Mouse (Mus musculus): ENCODE results near the gene Ctsw. TPM values are rescaled to one million over a fixed set of nuclear protein-coding genes. Genes with fewer than 3 reads are reported as not detected.

Gene Ctsw
- polyA plus RNA-seq, 1 experiment: 7.2 TPM

DNA sequence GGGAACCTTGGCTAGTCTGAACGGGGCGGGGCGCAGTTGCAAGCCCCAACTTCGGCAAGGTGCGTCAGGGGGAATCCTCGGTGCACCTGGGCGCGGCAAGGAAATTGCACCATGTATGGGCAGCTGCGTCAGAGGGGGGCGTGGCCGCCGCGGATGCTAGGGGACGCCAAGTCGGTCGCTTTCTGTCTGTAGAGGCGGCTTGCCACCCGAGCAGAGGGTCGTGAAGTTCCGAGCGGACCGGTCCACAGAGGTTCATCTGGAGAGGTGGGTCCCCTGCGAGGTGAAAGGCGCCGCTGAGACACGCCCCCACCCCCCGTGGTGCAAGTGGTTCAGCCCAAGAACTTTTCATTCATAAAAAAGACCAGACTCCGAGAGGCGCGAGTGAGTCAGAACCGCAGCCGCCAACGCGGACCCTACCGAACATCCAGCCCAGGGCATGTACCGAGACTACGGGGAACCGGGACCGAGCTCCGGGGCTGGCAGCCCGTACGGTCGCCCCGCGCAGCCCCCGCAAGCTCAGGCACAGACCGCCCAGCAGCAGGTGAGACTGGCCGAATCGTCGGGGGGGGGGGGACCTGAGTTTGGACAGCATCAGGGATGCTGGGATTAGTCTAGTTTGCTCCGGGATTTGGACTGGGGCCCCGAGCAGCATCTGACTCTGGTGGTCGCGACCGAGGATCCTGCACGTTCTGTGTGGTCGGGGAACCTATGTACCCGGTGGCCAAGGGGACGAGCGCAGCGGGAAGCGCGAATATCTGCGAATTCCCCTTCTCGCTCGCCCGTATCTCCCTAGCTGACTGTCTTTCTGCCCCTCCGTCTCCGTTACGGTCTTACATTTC, 20.6 kb downstream of the Ctsw start, which contains the start of gene Fosl1:
Gene Fosl1 (plus strand): TSS at position 33 of the 839 bp plus-strand sequence.
- peaks cover 48% of the 10 kb centered on the region for H3K79me2 ChIP-seq (ENCODE audit: control insufficient read depth, insufficient read depth)
- no peaks in the 10 kb centered on the region for H3K36me3 ChIP-seq (ENCODE audit: control insufficient read depth, insufficient read depth)
- peak within 1 kb of the TSS; percentile 89 for H3K4me3 ChIP-seq
- TF ChIP-seq POLR2AphosphoS2 (IDR thresholded peaks at IDR 0.05; ENCODE audit: insufficient read length, low read depth) (peak; percentile 52), REST (IDR thresholded peaks at IDR 0.05; ENCODE audit: insufficient read depth, insufficient read length) (no peak), MYOD1 (IDR thresholded peaks at IDR 0.05; ENCODE audit: control insufficient read depth in 1 of 3, insufficient read length in 2 of 3, low read depth in 2 of 3) (peak in 2 of 3 experiments; percentile 1 to 10), MAX (IDR thresholded peaks at IDR 0.05; ENCODE audit: low read depth) (no peak), E2F4 (IDR thresholded peaks at IDR 0.05; ENCODE audit: insufficient read depth) (no peak), MYOG (IDR thresholded peaks at IDR 0.05; ENCODE audit: control insufficient read depth in 1 of 3, insufficient read depth in 1 of 3, insufficient read length in 2 of 3, low read depth in 2 of 3) (peak in 1 of 3 experiments; percentile 23), POLR2A (IDR thresholded peaks at IDR 0.05; ENCODE audit: insufficient read length, low read depth) (peak; percentile 71), TCF12 (IDR thresholded peaks at IDR 0.05; ENCODE audit: insufficient read depth, poor library complexity, severe bottlenecking) (no peak), SRF (IDR thresholded peaks at IDR 0.05; ENCODE audit: control insufficient read depth, insufficient read length, low read depth) (peak; percentile 97), CEBPB (IDR thresholded peaks at IDR 0.05; ENCODE audit: insufficient read depth, poor library complexity, severe bottlenecking) (no peak), USF1 (IDR thresholded peaks at IDR 0.05; ENCODE audit: low read depth) (no peak), TCF3 (IDR thresholded peaks at IDR 0.05; ENCODE audit: insufficient read length, low read depth) (no peak)
- H3K27me3 ChIP-seq (ENCODE audit: control insufficient read depth, insufficient read depth, insufficient read length): no peaks in the 10 kb centered on the region
- peak within 1 kb of the TSS; percentile 86 for H3K4me2 ChIP-seq (ENCODE audit: low read depth)
- peak within 1 kb of the TSS; percentile 8 for H3ac ChIP-seq (ENCODE audit: control insufficient read depth, insufficient read length)

DNA sequence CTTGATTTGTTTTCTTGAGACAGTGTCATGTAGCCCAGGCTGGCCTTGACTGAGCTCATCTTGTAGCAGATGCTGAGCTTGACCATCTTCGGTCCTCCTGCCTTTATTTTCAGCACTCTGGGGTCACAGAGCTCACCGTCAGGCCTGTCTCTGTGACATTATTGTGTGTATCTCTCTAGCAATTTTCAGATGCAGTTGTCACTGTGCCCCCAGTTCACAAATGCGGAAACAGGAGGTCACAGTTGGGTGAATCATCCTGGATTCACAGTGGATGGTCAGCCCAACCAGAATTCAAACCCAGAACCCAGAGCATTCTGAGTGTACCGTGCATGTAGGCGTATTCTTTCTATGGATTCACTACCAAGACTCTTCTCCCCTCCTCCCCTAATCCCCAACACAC, 22.6 kb downstream of the Ctsw start:
- no peaks in the 10 kb centered on the region for H3K27me3 ChIP-seq (ENCODE audit: control insufficient read depth, insufficient read depth, insufficient read length)
- peaks cover 29% of the 10 kb centered on the region for H3K79me2 ChIP-seq (ENCODE audit: control insufficient read depth, insufficient read depth)
- no peak overlapping the region for H3ac ChIP-seq (ENCODE audit: control insufficient read depth, insufficient read length)
- H3K36me3 ChIP-seq (ENCODE audit: control insufficient read depth, insufficient read depth): no peaks in the 10 kb centered on the region
- H3K4me3 ChIP-seq: no peak overlapping the region
- H3K4me2 ChIP-seq (ENCODE audit: low read depth): peak overlapping the region; percentile 86
- TF ChIP-seq MYOD1 (IDR thresholded peaks at IDR 0.05; ENCODE audit: control insufficient read depth in 1 of 3, insufficient read length in 2 of 3, low read depth in 2 of 3) (peak in 2 of 3 experiments; percentile 62 to 63), E2F4 (IDR thresholded peaks at IDR 0.05; ENCODE audit: insufficient read depth) (no peak), MYOG (IDR thresholded peaks at IDR 0.05; ENCODE audit: control insufficient read depth in 1 of 3, insufficient read depth in 1 of 3, insufficient read length in 2 of 3, low read depth in 2 of 3) (peak in 1 of 3 experiments; percentile 47)

DNA sequence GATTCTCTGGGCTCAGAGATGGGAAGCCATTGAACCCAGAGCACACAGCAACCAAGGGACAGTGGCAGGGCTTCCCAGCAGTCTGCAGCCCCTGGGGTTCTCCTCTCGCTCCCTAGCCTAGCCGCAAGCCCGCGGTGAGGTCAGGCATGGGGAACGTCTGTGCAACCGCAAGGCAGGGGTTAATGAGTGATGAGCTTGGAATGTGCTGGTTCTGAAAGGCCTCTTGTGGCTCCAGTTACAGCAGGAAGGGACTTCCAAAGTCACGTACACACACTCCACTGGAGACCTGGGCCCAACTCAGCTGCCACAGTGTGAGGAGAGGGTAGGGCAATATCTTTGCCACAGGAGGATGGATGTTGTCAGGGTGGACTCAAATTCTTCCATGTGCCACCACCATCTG, 23.4 kb downstream of the Ctsw start:
- Histone ChIP-seq H3K4me3 (peak overlapping the region; percentile 1), H3ac (ENCODE audit: control insufficient read depth, insufficient read length) (no peak overlapping the region), H3K36me3 (ENCODE audit: control insufficient read depth, insufficient read depth) (no peaks in the 10 kb centered on the region), H3K4me2 (ENCODE audit: low read depth) (peak overlapping the region; percentile 86), H3K79me2 (ENCODE audit: control insufficient read depth, insufficient read depth) (peaks cover 21% of the 10 kb centered on the region), H3K27me3 (ENCODE audit: control insufficient read depth, insufficient read depth, insufficient read length) (no peaks in the 10 kb centered on the region)
- TF ChIP-seq MYOG (IDR thresholded peaks at IDR 0.05; ENCODE audit: control insufficient read depth in 1 of 3, insufficient read depth in 1 of 3, insufficient read length in 2 of 3, low read depth in 2 of 3) (peak in 1 of 3 experiments; percentile 49), TCF3 (IDR thresholded peaks at IDR 0.05; ENCODE audit: insufficient read length, low read depth) (no peak), POLR2A (IDR thresholded peaks at IDR 0.05; ENCODE audit: insufficient read length, low read depth) (no peak), MYOD1 (IDR thresholded peaks at IDR 0.05; ENCODE audit: control insufficient read depth in 1 of 3, insufficient read length in 2 of 3, low read depth in 2 of 3) (peak in 2 of 3 experiments; percentile 41 to 63), SRF (IDR thresholded peaks at IDR 0.05; ENCODE audit: control insufficient read depth, insufficient read length, low read depth) (no peak), CEBPB (IDR thresholded peaks at IDR 0.05; ENCODE audit: insufficient read depth, poor library complexity, severe bottlenecking) (no peak)

DNA sequence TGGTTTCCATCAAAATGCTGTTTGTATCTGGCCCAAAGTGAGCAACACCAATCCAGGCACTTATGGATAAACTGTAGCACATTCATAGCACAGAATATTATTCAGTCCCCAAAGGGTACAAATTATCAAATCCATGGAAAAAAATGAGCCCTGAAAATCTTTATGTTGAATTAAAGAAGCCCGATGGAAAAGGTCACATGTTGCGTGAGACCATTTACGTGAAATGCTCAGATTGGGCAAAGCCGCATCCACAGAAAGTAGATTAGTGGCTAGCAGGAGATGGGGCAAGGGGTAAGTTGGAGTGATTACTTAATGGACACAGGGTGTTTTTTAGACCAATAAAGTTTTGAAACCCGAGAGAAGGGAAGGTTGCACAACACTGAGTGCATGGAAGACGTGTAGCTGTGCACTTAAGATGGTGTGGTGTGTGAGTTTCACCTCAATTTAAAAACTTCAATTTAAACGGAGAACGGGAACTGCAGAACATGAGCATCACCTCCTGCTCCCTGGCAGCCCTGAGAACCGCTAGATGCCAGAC, 23.9 kb downstream of the Ctsw start:
- H3K4me2 ChIP-seq (ENCODE audit: low read depth): peak overlapping the region; percentile 86
- no peak overlapping the region for H3ac ChIP-seq (ENCODE audit: control insufficient read depth, insufficient read length)
- no peaks in the 10 kb centered on the region for H3K27me3 ChIP-seq (ENCODE audit: control insufficient read depth, insufficient read depth, insufficient read length)
- peak; percentile 88 for TF ChIP-seq CEBPB (IDR thresholded peaks at IDR 0.05; ENCODE audit: insufficient read depth, poor library complexity, severe bottlenecking)
- TF ChIP-seq POLR2A (IDR thresholded peaks at IDR 0.05; ENCODE audit: insufficient read length, low read depth): no peak
- peak; percentile 68 for TF ChIP-seq USF1 (IDR thresholded peaks at IDR 0.05; ENCODE audit: low read depth)
- no peak for TF ChIP-seq POLR2AphosphoS2 (IDR thresholded peaks at IDR 0.05; ENCODE audit: insufficient read length, low read depth)
- H3K36me3 ChIP-seq (ENCODE audit: control insufficient read depth, insufficient read depth): no peaks in the 10 kb centered on the region
- H3K79me2 ChIP-seq (ENCODE audit: control insufficient read depth, insufficient read depth): peaks cover 15% of the 10 kb centered on the region
- peak overlapping the region; percentile 1 for H3K4me3 ChIP-seq

DNA sequence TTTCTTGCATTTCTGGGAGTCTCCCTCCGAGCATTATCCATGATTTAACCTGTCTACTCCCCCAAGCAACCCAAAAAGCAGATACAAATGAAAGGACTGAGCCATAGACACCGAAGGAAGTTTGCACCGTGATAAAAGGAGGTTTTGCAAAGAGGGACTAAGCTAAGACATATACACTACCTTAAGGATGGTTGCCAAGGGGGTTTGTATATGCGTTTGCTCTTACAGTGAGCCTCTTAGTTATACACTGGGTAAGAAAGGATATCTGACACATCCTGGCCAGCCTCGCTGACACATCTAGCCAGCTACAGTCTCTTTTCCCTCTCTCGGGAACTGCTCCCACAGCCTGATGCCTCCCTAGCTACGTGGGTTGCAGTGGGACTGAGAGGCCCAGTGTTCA, 34.4 kb downstream of the Ctsw start:
- Histone ChIP-seq H3K79me2 (ENCODE audit: control insufficient read depth, insufficient read depth) (no peaks in the 10 kb centered on the region), H3K4me3 (peak overlapping the region; percentile 1), H3K27me3 (ENCODE audit: control insufficient read depth, insufficient read depth, insufficient read length) (no peaks in the 10 kb centered on the region), H3ac (ENCODE audit: control insufficient read depth, insufficient read length) (no peak overlapping the region), H3K4me2 (ENCODE audit: low read depth) (peak overlapping the region; percentile 88), H3K36me3 (ENCODE audit: control insufficient read depth, insufficient read depth) (no peaks in the 10 kb centered on the region)
- TF ChIP-seq CEBPB (IDR thresholded peaks at IDR 0.05; ENCODE audit: insufficient read depth, poor library complexity, severe bottlenecking) (no peak), POLR2AphosphoS2 (IDR thresholded peaks at IDR 0.05; ENCODE audit: insufficient read length, low read depth) (no peak), SRF (IDR thresholded peaks at IDR 0.05; ENCODE audit: control insufficient read depth, insufficient read length, low read depth) (no peak), POLR2A (IDR thresholded peaks at IDR 0.05; ENCODE audit: insufficient read length, low read depth) (no peak), REST (IDR thresholded peaks at IDR 0.05; ENCODE audit: insufficient read depth, insufficient read length) (no peak), USF1 (IDR thresholded peaks at IDR 0.05; ENCODE audit: low read depth) (no peak), MYOD1 (IDR thresholded peaks at IDR 0.05; ENCODE audit: control insufficient read depth in 1 of 3, insufficient read length in 2 of 3, low read depth in 2 of 3) (no peak), TCF12 (IDR thresholded peaks at IDR 0.05; ENCODE audit: insufficient read depth, poor library complexity, severe bottlenecking) (no peak), E2F4 (IDR thresholded peaks at IDR 0.05; ENCODE audit: insufficient read depth) (no peak), TCF3 (IDR thresholded peaks at IDR 0.05; ENCODE audit: insufficient read length, low read depth) (no peak), MYOG (IDR thresholded peaks at IDR 0.05; ENCODE audit: control insufficient read depth in 1 of 3, insufficient read depth in 1 of 3, insufficient read length in 2 of 3, low read depth in 2 of 3) (no peak), MAX (IDR thresholded peaks at IDR 0.05; ENCODE audit: low read depth) (no peak)
